In the genomic region with DNA sequence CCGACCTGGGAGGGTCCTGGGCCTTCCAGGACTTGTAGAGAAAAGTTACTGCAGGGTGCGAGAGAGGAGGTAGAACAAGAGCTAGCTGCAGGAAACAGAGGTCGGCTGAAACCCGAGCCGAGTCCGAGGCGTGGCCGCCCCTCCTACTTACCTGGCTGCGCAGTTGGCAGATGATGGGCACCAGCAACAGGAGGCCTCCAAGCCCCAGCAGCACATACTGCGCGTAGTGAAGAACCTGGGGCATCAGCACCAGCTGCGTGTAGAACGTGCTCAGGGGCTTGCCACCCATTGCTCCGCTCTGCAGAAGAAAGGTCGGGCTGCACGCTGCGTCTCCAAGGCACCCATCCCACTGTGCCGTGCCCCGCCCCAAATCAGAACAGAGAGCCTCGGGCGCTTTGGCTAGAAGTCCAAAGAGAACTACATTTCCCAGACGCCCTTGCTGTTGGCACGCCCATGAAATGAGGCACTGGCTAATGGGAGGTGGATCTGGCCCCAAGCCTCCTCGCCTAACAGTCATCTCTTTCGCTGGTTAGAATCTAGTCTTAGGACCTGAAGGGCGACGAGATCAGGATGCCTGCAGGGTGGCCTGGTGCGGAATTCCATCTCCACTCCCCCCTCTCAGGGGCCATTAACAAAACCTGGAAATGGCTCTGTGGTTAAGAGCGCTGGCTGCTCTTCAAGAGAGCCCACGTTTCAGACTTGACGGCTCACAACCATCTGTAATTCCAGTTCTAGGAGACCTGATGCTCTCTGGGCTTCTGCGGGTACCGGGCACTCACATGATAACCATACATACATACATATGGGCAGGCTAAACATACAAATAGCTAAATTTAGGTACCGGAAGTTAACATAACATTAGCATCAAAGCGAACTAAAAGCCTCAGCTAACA, we compare ENCODE assay signal across 8 mouse cellular contexts. TPM values are rescaled to one million over a fixed set of nuclear protein-coding genes. Genes with fewer than 3 reads are reported as not detected.
A peak's percentile ranks its signal among the peaks of the same experiment; 100 is the strongest.
DNase-seq lines count a peak whose midpoint lies in the region; ATAC-seq and TF ChIP-seq lines count a peak whose summit lies in the region.
"Had no signal": no experiment of that assay in that cellular context is flagged by ENCODE, and none has a peak within 500 bp of the region (broad histone marks: within the 10 kb centered on the region; RNA-seq: fewer than 3 reads in every experiment).

No protein-coding gene starts in this region.

- TF ChIP-seq CTCF in forebrain, postnatal 0 days (IDR thresholded peaks at IDR 0.05; ENCODE audit: low read depth) = no peak

- ATAC-seq in forebrain, postnatal 0 days = peak; percentile 88
- ATAC-seq in limb, embryonic 15.5 days (ENCODE audit: insufficient number of reproducible peaks, low FRiP score, low TSS enrichment, low read depth) = peak; percentile 76
- ATAC-seq in neural tube, embryonic 14.5 days (ENCODE audit: low read depth) = peak; percentile 82

- DNase-seq in Muller cell, postnatal 12 days (ENCODE audit: inconsistent ontology term) = peak; percentile 75
- DNase-seq in cerebellum, adult 18-20 months = peak; percentile 64 to 79
- DNase-seq in forebrain, postnatal 0 days = peak; percentile 87
- peak; percentile 41 for DNase-seq in kidney, adult 11 months
- DNase-seq in thymus, postnatal 36 days = no peak

- 16% methylated on average over 35 of the region's 35 CpGs for WGBS in forebrain, postnatal 0 days
- WGBS in limb, embryonic 15.5 days = 13% methylated on average over 35 of the region's 35 CpGs
- WGBS in neural tube, embryonic 14.5 days = 13% methylated on average over 35 of the region's 35 CpGs

- H3K4me2 ChIP-seq in forebrain, postnatal 0 days (ENCODE audit: low read depth) = peak overlapping the region; percentile 51
- peak overlapping the region; percentile 58 for H3K4me2 ChIP-seq in limb, embryonic 15.5 days
- peak overlapping the region; percentile 66 for H3K4me2 ChIP-seq in neural tube, embryonic 14.5 days (ENCODE audit: low read depth, low read length)

- H3K27me3 ChIP-seq in forebrain, postnatal 0 days (ENCODE audit: insufficient read depth, low read length) = no peaks in the 10 kb centered on the region
- no peaks in the 10 kb centered on the region for H3K27me3 ChIP-seq in limb, embryonic 15.5 days
- H3K27me3 ChIP-seq in neural tube, embryonic 14.5 days (ENCODE audit: control insufficient read depth, insufficient read depth, low read length) = no peaks in the 10 kb centered on the region

- peak overlapping the region; percentile 29 for H3K9ac ChIP-seq in forebrain, postnatal 0 days
- H3K9ac ChIP-seq in limb, embryonic 15.5 days = no peak overlapping the region
- peak overlapping the region; percentile 8; the same call in 1 of the 2 replicates for H3K9ac ChIP-seq in neural tube, embryonic 14.5 days (replicated peaks; ENCODE audit: low read depth, low read length)

- no peaks in the 10 kb centered on the region for H3K4me1 ChIP-seq in forebrain, postnatal 0 days (ENCODE audit: insufficient read depth)
- H3K4me1 ChIP-seq in limb, embryonic 15.5 days = peaks cover 24% of the 10 kb centered on the region
- peaks cover 7% of the 10 kb centered on the region for H3K4me1 ChIP-seq in neural tube, embryonic 14.5 days (ENCODE audit: control insufficient read depth, insufficient read depth, low read length)

- peak overlapping the region; percentile 31 for H3K4me3 ChIP-seq in forebrain, postnatal 0 days (ENCODE audit: low read depth, low read length)
- H3K4me3 ChIP-seq in limb, embryonic 15.5 days = peak overlapping the region; percentile 39
- peak overlapping the region; percentile 26 for H3K4me3 ChIP-seq in neural tube, embryonic 14.5 days (ENCODE audit: low read depth, low read length)
- H3K4me3 ChIP-seq: erythroblast, embryonic 14.5 days had no signal

- no peaks in the 10 kb centered on the region for H3K9me3 ChIP-seq in forebrain, postnatal 0 days (ENCODE audit: low read length)
- H3K9me3 ChIP-seq in limb, embryonic 15.5 days = no peaks in the 10 kb centered on the region
- no peaks in the 10 kb centered on the region for H3K9me3 ChIP-seq in neural tube, embryonic 14.5 days (ENCODE audit: control insufficient read depth, low read length)

- peaks cover 14% of the 10 kb centered on the region for H3K36me3 ChIP-seq in forebrain, postnatal 0 days (ENCODE audit: insufficient read depth)
- peaks cover 12% of the 10 kb centered on the region for H3K36me3 ChIP-seq in limb, embryonic 15.5 days
- H3K36me3 ChIP-seq in neural tube, embryonic 14.5 days (ENCODE audit: control insufficient read depth, insufficient read depth, low read length) = no peaks in the 10 kb centered on the region

- H3K27ac ChIP-seq in forebrain, postnatal 0 days (ENCODE audit: low read depth, low read length) = no peak overlapping the region
- peak overlapping the region; percentile 39; the same call in 1 of the 2 replicates for H3K27ac ChIP-seq in limb, embryonic 15.5 days
- no peak overlapping the region for H3K27ac ChIP-seq in neural tube, embryonic 14.5 days (ENCODE audit: low read depth, low read length)

RNA-seq across cellular contexts. Expression of gene Scarb1, which starts 56.9 kb away (rescaled TPM):
- total RNA-seq in forebrain, postnatal 0 days (2014; rRNA removed) = 45.2 and 52.7 TPM in 2 replicates
- polyA plus RNA-seq in forebrain, postnatal 0 days (2015; fragmentation: Nextera tagmentation; extraction: Ambion mirVana) = 53.5 and 55.9 TPM in 2 replicates
- polyA plus RNA-seq in limb, embryonic 15.5 days (2015; fragmentation: Nextera tagmentation; extraction: Ambion mirVana) = 57.2 and 65.1 TPM in 2 replicates
- 33.7 and 36.9 TPM in 2 replicates for polyA plus RNA-seq in neural tube, embryonic 14.5 days (2014; fragmentation: Nextera tagmentation; extraction: Ambion mirVana)

Comparison
In these comparisons a context has a peak if more than half of its experiments do, and no peak if none do; other contexts are left out.
1. DNase-seq: peak in Muller cell, postnatal 12 days (single experiment), cerebellum, adult 18-20 months (2 of 2), forebrain, postnatal 0 days (single experiment) and kidney, adult 11 months (single experiment); none in thymus, postnatal 36 days (0 of 2).
2. Peak in every context shown above with its lines, with median percentiles within 50 percentile points of each other: ATAC-seq, H3K4me2 ChIP-seq and H3K4me3 ChIP-seq.